Mouse (Mus musculus) cerebellum, adult 2 months (tissue): ENCODE measurements around the gene Gm35315.

Experiments used
- CTCF ChIP-seq: fragments of 200-500 bp; IDR thresholded peaks from 2 replicates; pipeline ENCODE4 v1.5.1; 2011; ENCODE audit warnings: low read depth, mild to moderate bottlenecking, control low read depth, low read length, moderate library complexity, borderline replicate concordance; ENCODE audit not compliant: insufficient read depth
- POLR2A ChIP-seq: fragments of 200-500 bp; IDR thresholded peaks from 2 replicates; pipeline ENCODE4 v1.6.1; 2011; ENCODE audit warnings: low read length, control low read depth, borderline replicate concordance; ENCODE audit not compliant: insufficient read depth

- no peak for TF ChIP-seq CTCF
- no peak for TF ChIP-seq POLR2A
Observed at GRCm38 (mm10) chr5:110102429-110102828, 8.2 kb upstream of the Gm35315 start.
